Mouse (Mus musculus) erythroblast, embryonic 14.5 days (primary cell): ENCODE results near the gene Sh3bp4. TPM values are rescaled to one million over a fixed set of nuclear protein-coding genes. Genes with fewer than 3 reads are reported as not detected.

ENCODE experiments used
- H3K27me3 ChIP-seq: 2 replicates; pipeline ENCODE4 v1.6.1; 2012; ENCODE audit warnings: inconsistent platforms; ENCODE audit not compliant: control insufficient read depth
- H3K36me3 ChIP-seq: 2 replicates; pipeline ENCODE4 v1.6.1; 2012; ENCODE audit warnings: mild to moderate bottlenecking, inconsistent platforms; ENCODE audit not compliant: control insufficient read depth
- H3K4me1 ChIP-seq: 2 replicates; pipeline ENCODE4 v1.6.1; 2012; ENCODE audit warnings: inconsistent platforms; ENCODE audit not compliant: control insufficient read depth
- H3K4me3 ChIP-seq: replicated peaks from 2 replicates; pipeline ENCODE3; 2012; ENCODE audit warnings: moderate library complexity, mild to moderate bottlenecking, inconsistent platforms
- H3K9me3 ChIP-seq: 2 replicates; pipeline ENCODE4 v1.6.1; 2012; ENCODE audit warnings: low read length, inconsistent platforms, mixed read lengths; ENCODE audit not compliant: control insufficient read depth
- GATA1 ChIP-seq: IDR thresholded peaks from 2 replicates; pipeline ENCODE4 v1.6.1; 2012; ENCODE audit warnings: low read length, inconsistent platforms, mixed read lengths
- TAL1 ChIP-seq: IDR thresholded peaks from 3 replicates; pipeline ENCODE4 v1.6.1; 2012; ENCODE audit warnings: low read length, inconsistent platforms, mixed read lengths
- polyA plus RNA-seq: library from polyadenylated mRNA; stranded (reverse); fragments of >175 nt; gene quantifications from 2 replicates; pipeline ENCODE4 v1.2.3, GENCODE M21; 2012

Sh3bp4 gene
- polyA plus RNA-seq, 1 experiment, result not detected

DNA sequence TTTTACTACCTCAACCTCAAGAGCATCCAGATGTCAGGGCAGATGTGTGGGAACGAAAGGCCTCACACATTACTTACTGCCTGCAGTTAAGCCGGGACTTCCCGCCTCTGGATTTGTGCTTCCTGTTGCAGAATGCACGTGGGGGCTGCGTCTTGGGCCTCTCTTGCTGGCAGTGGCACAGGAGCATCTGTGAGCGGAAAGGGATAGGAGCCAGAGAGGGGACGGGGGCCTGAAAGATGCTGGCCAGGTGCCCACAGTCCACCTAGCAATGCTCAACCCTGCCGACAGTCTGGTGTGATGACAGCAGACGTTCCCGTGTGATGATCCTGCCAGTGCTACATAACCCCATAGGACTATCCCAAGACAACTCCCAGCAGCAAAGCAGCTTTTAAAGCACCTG is 17.9 kb downstream of the Sh3bp4 start:
- H3K27me3 ChIP-seq, result no peaks in the 10 kb centered on the region
- H3K4me1 ChIP-seq, result no peaks in the 10 kb centered on the region
- no peak overlapping the region for H3K4me3 ChIP-seq
- TF ChIP-seq GATA1 (no peak), TAL1 (no peak)
- no peaks in the 10 kb centered on the region for H3K36me3 ChIP-seq
- H3K9me3 ChIP-seq, result no peaks in the 10 kb centered on the region

DNA sequence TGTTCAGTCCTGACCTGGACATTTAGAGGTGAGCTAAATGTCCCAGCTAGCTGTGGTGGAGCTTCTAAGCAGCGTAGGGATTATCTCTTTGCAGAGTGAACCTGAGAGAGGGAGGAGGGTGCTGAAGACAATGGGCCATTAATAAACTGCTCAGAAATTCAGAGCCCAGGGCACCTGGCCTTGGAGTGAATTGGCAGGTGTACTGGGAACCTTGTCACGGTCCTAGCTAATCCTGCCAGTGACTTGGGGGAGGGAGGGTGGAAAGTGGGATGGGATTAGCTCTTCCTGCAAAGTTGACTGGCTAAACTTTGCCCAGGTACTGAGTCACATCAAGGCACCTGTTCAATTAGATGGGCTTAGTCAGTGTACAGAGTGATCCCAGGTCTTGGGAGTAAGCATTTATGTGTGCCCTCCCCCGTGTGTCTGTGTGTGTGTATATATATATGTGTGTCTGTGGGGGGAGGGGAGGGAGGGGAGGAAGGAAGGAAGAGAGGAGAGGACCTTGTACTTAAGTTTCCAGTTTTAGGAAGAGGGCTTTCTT is 18.6 kb downstream of the Sh3bp4 start:
- no peaks in the 10 kb centered on the region for H3K36me3 ChIP-seq
- H3K4me3 ChIP-seq, result no peak overlapping the region
- TF ChIP-seq GATA1, result no peak
- no peak for TF ChIP-seq TAL1
- H3K4me1 ChIP-seq, result no peaks in the 10 kb centered on the region
- H3K9me3 ChIP-seq, result no peaks in the 10 kb centered on the region
- H3K27me3 ChIP-seq, result no peaks in the 10 kb centered on the region

DNA sequence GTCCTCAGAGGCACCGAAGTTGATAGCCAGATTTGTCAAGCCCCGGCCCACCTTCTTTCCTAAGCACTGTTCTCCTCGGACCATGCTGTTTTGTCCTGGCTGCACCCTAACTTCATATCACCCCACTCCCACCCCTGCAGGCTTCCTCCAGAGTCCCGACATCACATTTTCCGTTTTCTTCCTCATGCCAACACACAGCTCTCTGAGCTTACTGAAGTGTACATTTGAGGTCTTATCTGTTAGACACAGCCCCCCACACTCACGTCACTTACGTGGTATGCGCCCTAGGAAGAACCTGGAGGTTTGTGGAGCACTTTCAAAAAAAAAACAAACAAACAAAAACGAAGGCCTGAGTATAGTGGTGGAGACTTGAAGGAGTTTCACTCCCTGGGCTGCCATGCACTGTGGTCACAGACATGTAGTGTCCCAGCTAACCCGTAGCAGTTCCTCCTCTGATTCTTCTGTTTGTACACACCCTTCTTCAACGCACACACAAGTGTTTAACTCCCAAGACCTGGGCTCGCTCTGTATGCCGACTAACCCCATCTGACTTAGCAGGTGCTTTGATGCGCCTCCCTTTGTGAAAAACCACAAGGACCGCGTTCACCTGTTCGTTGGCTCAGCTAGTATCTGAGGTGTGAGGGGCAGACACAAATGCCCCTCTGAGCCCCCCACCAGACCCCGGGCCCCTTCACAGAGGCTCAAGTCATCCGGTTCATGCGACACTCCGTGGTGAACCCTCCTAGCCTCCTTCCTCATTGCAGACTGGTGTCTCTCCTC is 19.8 kb downstream of the Sh3bp4 start:
- TF ChIP-seq GATA1 (no peak), TAL1 (no peak)
- Histone ChIP-seq H3K9me3 (no peaks in the 10 kb centered on the region), H3K36me3 (no peaks in the 10 kb centered on the region), H3K27me3 (no peaks in the 10 kb centered on the region), H3K4me3 (no peak overlapping the region), H3K4me1 (no peaks in the 10 kb centered on the region)

DNA sequence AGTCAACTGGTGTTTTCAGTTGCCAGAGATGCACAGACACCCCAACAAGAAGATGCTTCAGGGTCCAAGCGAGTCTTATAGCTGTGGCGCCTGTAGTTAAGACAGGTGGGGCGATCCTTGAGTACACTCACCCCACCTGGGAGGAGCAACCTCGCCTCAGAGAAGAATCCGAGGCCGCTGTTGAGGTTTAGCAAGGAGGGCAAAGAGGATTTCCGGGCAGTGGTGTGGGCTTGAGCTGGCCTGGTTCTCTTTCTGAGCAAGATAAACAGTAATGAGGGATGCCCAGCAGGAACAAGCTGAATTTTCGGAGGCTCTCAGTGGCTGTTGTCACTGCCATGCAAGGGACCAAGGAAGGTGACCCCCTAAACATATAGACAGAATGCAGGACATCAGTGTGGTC is 20.5 kb downstream of the Sh3bp4 start:
- Histone ChIP-seq H3K4me3 (no peak overlapping the region), H3K27me3 (no peaks in the 10 kb centered on the region), H3K4me1 (no peaks in the 10 kb centered on the region), H3K36me3 (no peaks in the 10 kb centered on the region), H3K9me3 (no peaks in the 10 kb centered on the region)
- TF ChIP-seq GATA1 (no peak), TAL1 (no peak)

DNA sequence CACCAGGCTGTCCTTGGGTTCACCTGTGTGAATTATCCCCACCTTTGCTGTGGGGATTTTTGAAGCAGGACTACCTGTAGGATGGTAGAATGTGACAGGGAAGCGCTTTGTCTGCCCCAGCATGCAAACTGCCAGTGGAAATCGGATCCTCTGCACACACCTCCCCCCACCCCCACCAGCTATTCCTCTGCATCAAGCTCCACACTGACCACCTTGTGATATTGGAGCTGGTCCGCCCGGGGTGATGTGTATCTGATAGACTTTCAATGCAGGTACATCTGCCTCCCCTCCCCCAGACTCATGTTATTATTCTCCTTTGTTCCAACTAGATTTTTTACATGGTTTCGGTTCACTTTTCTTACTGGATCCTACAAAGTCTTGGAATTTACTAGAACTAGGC is 21.8 kb downstream of the Sh3bp4 start:
- Histone ChIP-seq H3K4me3 (no peak overlapping the region), H3K27me3 (no peaks in the 10 kb centered on the region), H3K9me3 (no peaks in the 10 kb centered on the region), H3K4me1 (no peaks in the 10 kb centered on the region), H3K36me3 (no peaks in the 10 kb centered on the region)
- TF ChIP-seq GATA1, result no peak

DNA sequence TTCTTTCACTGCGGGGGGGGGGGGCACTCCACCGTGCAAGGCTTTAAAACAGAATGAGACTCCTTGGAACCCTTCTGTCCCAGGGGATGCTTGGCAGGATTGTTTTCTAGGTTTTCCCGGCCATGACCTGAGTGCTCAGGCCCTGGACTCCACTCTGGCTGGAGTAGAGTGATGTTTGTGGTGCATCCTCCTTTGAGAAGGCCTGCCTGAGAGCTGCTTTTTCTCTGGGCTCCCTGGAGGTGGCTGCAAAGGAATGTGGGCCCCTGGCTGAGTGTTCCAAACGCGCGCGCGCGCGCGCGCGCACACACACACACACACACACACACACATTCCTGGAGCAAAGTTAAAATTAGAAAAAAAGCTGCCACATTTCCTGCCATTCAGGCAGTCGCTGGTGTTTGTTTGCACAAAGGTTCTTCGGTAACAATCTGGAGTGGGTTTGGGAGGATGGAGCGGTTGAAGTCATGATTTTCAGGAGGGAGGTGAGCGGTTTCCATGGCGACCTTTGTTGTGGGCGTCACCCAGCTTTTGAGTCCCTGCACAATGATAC is 22.3 kb downstream of the Sh3bp4 start:
- TF ChIP-seq GATA1 (no peak), TAL1 (no peak)
- Histone ChIP-seq H3K9me3 (no peaks in the 10 kb centered on the region), H3K4me1 (no peaks in the 10 kb centered on the region), H3K27me3 (no peaks in the 10 kb centered on the region), H3K36me3 (no peaks in the 10 kb centered on the region), H3K4me3 (no peak overlapping the region)

DNA sequence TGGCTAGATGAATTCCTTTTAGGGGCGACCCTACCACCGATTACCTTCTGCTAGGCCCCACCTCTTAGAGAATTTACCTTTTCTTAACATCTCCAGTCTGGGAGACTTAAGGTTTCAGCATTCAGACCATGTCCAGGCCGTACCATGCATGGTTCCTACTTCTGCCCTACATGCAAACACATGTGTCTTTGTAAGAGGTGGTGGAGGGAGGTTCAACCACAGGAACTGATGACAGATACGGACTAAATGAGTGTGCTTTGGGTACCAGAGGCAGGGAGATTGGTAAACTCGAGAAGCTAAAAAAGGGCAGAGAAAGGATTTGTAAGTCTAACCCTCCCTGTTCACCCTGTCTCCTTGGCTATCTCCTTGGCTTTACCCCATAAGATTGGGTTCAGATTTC is 23.5 kb downstream of the Sh3bp4 start:
- Histone ChIP-seq H3K4me1 (no peaks in the 10 kb centered on the region), H3K36me3 (no peaks in the 10 kb centered on the region), H3K27me3 (no peaks in the 10 kb centered on the region), H3K4me3 (no peak overlapping the region), H3K9me3 (no peaks in the 10 kb centered on the region)
- no peak for TF ChIP-seq GATA1
- TF ChIP-seq TAL1, result no peak

DNA sequence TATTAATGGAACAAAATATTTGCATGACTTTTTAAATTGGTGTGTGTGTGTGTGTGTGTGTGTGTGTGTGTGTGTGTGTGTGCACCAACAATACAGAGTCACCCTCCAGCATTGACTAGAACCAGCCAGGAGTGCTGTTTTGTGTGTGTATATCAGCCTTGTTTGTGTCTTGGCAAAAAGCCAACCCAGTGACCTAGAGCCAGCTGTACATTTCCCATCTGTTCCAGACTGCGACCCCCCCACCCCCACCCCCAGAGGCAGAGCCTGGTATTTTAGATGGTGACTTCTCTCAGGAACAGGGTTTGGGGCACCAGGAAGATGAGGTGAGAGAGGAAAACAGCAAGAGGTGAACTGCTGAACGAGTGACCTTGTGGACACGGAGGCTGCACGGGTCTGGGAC is 24.2 kb downstream of the Sh3bp4 start:
- Histone ChIP-seq H3K4me3 (no peak overlapping the region), H3K4me1 (no peaks in the 10 kb centered on the region), H3K27me3 (no peaks in the 10 kb centered on the region), H3K9me3 (no peaks in the 10 kb centered on the region), H3K36me3 (no peaks in the 10 kb centered on the region)
- TF ChIP-seq GATA1 (no peak), TAL1 (no peak)

DNA sequence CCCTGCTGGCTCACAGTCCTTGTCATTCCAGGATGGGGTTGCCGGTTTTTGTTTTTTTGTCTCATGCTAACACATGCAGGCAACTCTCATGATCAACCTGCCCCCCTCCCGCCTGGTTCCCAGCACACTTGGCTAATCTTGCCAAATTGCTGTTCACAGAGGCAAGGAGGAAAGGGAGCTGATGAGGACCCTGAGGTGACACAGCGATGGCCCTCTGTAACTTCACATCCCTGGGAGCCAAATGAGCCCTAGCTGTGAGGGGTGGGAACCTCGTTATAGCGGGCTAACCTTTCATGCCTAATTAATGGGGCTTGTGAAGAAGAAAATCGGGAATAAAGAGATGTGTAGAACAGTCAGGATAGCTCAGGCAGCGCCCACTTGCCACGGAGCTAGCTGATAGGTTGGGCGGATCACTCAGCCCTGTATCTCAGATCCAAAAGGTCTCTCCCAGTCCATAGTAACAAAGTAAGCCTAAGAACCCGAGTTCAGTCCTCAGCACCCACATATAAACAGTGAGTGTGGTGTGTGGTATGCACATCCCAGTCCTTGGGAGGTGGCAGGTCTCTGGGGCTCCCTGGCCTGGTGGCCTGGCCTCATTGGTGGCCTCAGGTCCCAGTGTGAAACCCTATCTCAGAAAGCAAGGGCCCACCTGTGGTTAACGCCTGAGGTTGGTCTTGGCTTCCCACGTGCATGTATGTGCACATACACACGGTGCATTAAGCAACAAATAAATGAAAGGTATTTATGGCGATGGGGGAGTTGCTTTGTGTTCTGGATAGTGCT is 25.6 kb downstream of the Sh3bp4 start:
- TF ChIP-seq GATA1 (no peak), TAL1 (no peak)
- no peaks in the 10 kb centered on the region for H3K36me3 ChIP-seq
- no peaks in the 10 kb centered on the region for H3K9me3 ChIP-seq
- H3K4me3 ChIP-seq, result no peak overlapping the region
- H3K27me3 ChIP-seq, result no peaks in the 10 kb centered on the region
- H3K4me1 ChIP-seq, result no peaks in the 10 kb centered on the region
